Mouse (Mus musculus): ENCODE measurements around the gene Fsip1. TPM values are rescaled to one million over a fixed set of nuclear protein-coding genes. Genes with fewer than 3 reads are reported as not detected.

Fsip1 gene
- polyA plus RNA-seq, 1 experiment: 0.14 TPM

DNA sequence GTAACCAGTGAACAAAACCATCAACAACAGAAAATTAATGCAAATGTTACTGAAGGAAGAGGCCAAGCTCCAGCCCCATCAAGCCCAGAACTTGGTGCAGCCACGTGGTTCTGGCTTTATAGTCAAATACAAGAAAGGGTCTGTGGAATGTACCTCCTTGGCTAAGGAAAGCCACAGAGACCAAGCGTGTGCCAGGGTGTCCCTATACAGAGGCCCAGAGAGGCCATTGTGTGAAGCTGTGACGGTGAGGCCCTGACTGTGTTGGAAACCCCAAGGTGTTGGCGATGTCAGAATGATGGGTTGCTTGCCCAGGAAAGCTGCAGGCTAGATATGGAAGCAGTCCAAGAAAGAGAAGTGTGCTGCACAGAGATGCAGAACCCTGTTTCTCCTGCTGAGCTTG, 89.0 kb downstream of the Fsip1 start:
- Histone ChIP-seq H3K36me3 (ENCODE audit: control insufficient read depth, insufficient read depth) (no peaks in the 10 kb centered on the region), H3K27me3 (ENCODE audit: control insufficient read depth, insufficient read depth, insufficient read length) (no peaks in the 10 kb centered on the region), H3K4me2 (ENCODE audit: low read depth) (no peak overlapping the region), H3ac (ENCODE audit: control insufficient read depth, insufficient read length) (no peak overlapping the region), H3K4me3 (no peak overlapping the region), H3K79me2 (ENCODE audit: control insufficient read depth, insufficient read depth) (no peaks in the 10 kb centered on the region)
- TF ChIP-seq MYOD1 (IDR thresholded peaks at IDR 0.05; ENCODE audit: control insufficient read depth in 1 of 3, insufficient read length in 2 of 3, low read depth in 2 of 3) (no peak), TCF3 (IDR thresholded peaks at IDR 0.05; ENCODE audit: insufficient read length, low read depth) (no peak), CEBPB (IDR thresholded peaks at IDR 0.05; ENCODE audit: insufficient read depth, poor library complexity, severe bottlenecking) (no peak), USF1 (IDR thresholded peaks at IDR 0.05; ENCODE audit: low read depth) (no peak), POLR2A (IDR thresholded peaks at IDR 0.05; ENCODE audit: insufficient read length, low read depth) (no peak), E2F4 (IDR thresholded peaks at IDR 0.05; ENCODE audit: insufficient read depth) (no peak), MAX (IDR thresholded peaks at IDR 0.05; ENCODE audit: low read depth) (no peak), SRF (IDR thresholded peaks at IDR 0.05; ENCODE audit: control insufficient read depth, insufficient read length, low read depth) (no peak), TCF12 (IDR thresholded peaks at IDR 0.05; ENCODE audit: insufficient read depth, poor library complexity, severe bottlenecking) (no peak), MYOG (IDR thresholded peaks at IDR 0.05; ENCODE audit: control insufficient read depth in 1 of 3, insufficient read depth in 1 of 3, insufficient read length in 2 of 3, low read depth in 2 of 3) (no peak), POLR2AphosphoS2 (IDR thresholded peaks at IDR 0.05; ENCODE audit: insufficient read length, low read depth) (no peak), REST (IDR thresholded peaks at IDR 0.05; ENCODE audit: insufficient read depth, insufficient read length) (no peak)

DNA sequence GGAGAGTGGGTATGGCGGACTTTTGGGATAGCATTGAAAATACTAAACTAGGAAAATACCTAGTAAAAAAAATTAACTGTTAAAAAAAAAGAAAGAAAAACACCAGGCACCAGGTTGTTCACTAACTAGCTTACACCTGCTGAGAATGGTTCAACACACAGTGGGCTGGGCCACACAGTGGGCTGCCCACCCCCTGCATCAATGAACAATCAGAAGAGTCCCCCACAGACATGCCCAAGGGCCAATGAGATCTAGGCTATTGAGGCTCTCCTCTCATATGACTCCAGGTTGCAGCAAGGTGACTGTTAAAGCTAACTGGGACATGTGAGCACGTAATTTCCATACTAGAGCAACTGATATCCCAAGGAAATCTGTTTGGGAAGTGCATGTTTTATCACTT, 91.1 kb downstream of the Fsip1 start:
- Histone ChIP-seq H3K4me2 (ENCODE audit: low read depth) (no peak overlapping the region), H3K4me3 (no peak overlapping the region), H3K79me2 (ENCODE audit: control insufficient read depth, insufficient read depth) (no peaks in the 10 kb centered on the region), H3ac (ENCODE audit: control insufficient read depth, insufficient read length) (no peak overlapping the region), H3K27me3 (ENCODE audit: control insufficient read depth, insufficient read depth, insufficient read length) (no peaks in the 10 kb centered on the region), H3K36me3 (ENCODE audit: control insufficient read depth, insufficient read depth) (no peaks in the 10 kb centered on the region)
- TF ChIP-seq TCF12 (IDR thresholded peaks at IDR 0.05; ENCODE audit: insufficient read depth, poor library complexity, severe bottlenecking) (no peak), POLR2A (IDR thresholded peaks at IDR 0.05; ENCODE audit: insufficient read length, low read depth) (no peak), POLR2AphosphoS2 (IDR thresholded peaks at IDR 0.05; ENCODE audit: insufficient read length, low read depth) (no peak), CEBPB (IDR thresholded peaks at IDR 0.05; ENCODE audit: insufficient read depth, poor library complexity, severe bottlenecking) (no peak), MYOD1 (IDR thresholded peaks at IDR 0.05; ENCODE audit: control insufficient read depth in 1 of 3, insufficient read length in 2 of 3, low read depth in 2 of 3) (no peak), REST (IDR thresholded peaks at IDR 0.05; ENCODE audit: insufficient read depth, insufficient read length) (no peak), MYOG (IDR thresholded peaks at IDR 0.05; ENCODE audit: control insufficient read depth in 1 of 3, insufficient read depth in 1 of 3, insufficient read length in 2 of 3, low read depth in 2 of 3) (no peak), SRF (IDR thresholded peaks at IDR 0.05; ENCODE audit: control insufficient read depth, insufficient read length, low read depth) (no peak), E2F4 (IDR thresholded peaks at IDR 0.05; ENCODE audit: insufficient read depth) (no peak), TCF3 (IDR thresholded peaks at IDR 0.05; ENCODE audit: insufficient read length, low read depth) (no peak), MAX (IDR thresholded peaks at IDR 0.05; ENCODE audit: low read depth) (no peak), USF1 (IDR thresholded peaks at IDR 0.05; ENCODE audit: low read depth) (no peak)

DNA sequence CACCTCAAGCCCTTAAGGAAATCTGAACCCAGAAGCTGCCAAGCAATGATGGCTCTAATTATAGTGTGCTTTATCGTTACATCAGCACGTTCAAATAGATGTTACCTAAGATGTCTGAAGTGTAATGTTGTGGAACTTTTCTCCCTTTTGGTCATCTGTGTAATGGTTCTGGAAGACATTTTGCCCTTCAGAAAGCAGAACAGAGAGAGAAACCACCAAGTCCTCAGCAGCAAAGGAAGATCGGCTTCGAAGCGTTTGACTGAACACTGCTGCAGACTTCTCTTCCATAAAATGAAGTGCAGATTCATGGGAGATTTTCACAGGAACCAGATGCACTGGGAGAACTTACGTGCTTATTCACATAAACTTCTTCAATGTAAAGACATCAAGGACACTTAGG, 92.6 kb downstream of the Fsip1 start:
- no peak overlapping the region for H3K4me3 ChIP-seq
- H3K79me2 ChIP-seq (ENCODE audit: control insufficient read depth, insufficient read depth): no peaks in the 10 kb centered on the region
- no peaks in the 10 kb centered on the region for H3K36me3 ChIP-seq (ENCODE audit: control insufficient read depth, insufficient read depth)
- H3K4me2 ChIP-seq (ENCODE audit: low read depth): no peak overlapping the region
- H3K27me3 ChIP-seq (ENCODE audit: control insufficient read depth, insufficient read depth, insufficient read length): no peaks in the 10 kb centered on the region
- TF ChIP-seq TCF12 (IDR thresholded peaks at IDR 0.05; ENCODE audit: insufficient read depth, poor library complexity, severe bottlenecking): no peak
- TF ChIP-seq MAX (IDR thresholded peaks at IDR 0.05; ENCODE audit: low read depth): no peak
- no peak for TF ChIP-seq E2F4 (IDR thresholded peaks at IDR 0.05; ENCODE audit: insufficient read depth)
- TF ChIP-seq MYOD1 (IDR thresholded peaks at IDR 0.05; ENCODE audit: control insufficient read depth in 1 of 3, insufficient read length in 2 of 3, low read depth in 2 of 3): no peak
- TF ChIP-seq MYOG (IDR thresholded peaks at IDR 0.05; ENCODE audit: control insufficient read depth in 1 of 3, insufficient read depth in 1 of 3, insufficient read length in 2 of 3, low read depth in 2 of 3): no peak
- no peak for TF ChIP-seq POLR2A (IDR thresholded peaks at IDR 0.05; ENCODE audit: insufficient read length, low read depth)
- no peak for TF ChIP-seq TCF3 (IDR thresholded peaks at IDR 0.05; ENCODE audit: insufficient read length, low read depth)
- TF ChIP-seq REST (IDR thresholded peaks at IDR 0.05; ENCODE audit: insufficient read depth, insufficient read length): no peak
- no peak overlapping the region for H3ac ChIP-seq (ENCODE audit: control insufficient read depth, insufficient read length)

DNA sequence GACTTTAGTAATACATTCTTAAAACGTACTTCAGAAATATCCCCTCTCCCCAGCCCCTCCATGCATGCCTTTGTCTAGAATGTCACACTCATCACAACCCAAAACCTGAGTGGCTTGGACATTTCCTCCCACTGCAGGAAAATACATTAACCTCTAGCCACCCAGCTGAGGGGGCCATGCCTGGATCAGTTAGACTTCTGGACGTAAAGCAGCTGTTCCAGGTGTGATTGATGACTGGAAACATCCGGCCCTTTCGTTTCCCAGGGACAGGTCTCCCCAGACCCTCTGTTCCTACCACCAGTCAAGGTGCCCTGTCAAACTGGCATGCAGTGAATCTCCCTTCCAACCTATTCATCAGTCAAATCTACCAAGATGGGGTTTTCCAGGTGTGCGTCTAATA, 94.3 kb downstream of the Fsip1 start:
- no peaks in the 10 kb centered on the region for H3K27me3 ChIP-seq (ENCODE audit: control insufficient read depth, insufficient read depth, insufficient read length)
- no peak overlapping the region for H3ac ChIP-seq (ENCODE audit: control insufficient read depth, insufficient read length)
- no peak overlapping the region for H3K4me3 ChIP-seq
- TF ChIP-seq SRF (IDR thresholded peaks at IDR 0.05; ENCODE audit: control insufficient read depth, insufficient read length, low read depth): no peak
- no peak for TF ChIP-seq TCF12 (IDR thresholded peaks at IDR 0.05; ENCODE audit: insufficient read depth, poor library complexity, severe bottlenecking)
- H3K79me2 ChIP-seq (ENCODE audit: control insufficient read depth, insufficient read depth): no peaks in the 10 kb centered on the region
- H3K36me3 ChIP-seq (ENCODE audit: control insufficient read depth, insufficient read depth): no peaks in the 10 kb centered on the region
- H3K4me2 ChIP-seq (ENCODE audit: low read depth): no peak overlapping the region

DNA sequence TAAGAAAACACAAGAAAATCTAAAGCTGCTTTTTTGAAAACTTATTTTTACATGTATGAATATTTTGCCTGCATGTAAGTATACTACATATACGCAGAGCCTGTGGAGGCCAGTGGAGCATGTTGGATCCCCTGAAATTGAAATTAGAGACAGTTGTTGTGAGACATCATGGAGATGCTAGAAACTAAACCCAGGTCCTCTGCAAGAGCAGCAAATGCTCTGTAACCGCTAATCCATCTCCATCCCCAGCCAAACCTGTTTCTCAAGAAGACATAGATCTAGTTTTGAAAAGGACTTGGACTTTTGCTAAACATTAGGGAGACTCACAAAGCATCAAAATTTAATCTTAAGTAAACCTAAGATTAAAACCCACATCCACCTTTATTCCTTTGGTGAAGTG, 95.8 kb downstream of the Fsip1 start:
- Histone ChIP-seq H3K4me2 (ENCODE audit: low read depth) (no peak overlapping the region), H3ac (ENCODE audit: control insufficient read depth, insufficient read length) (no peak overlapping the region), H3K36me3 (ENCODE audit: control insufficient read depth, insufficient read depth) (no peaks in the 10 kb centered on the region), H3K79me2 (ENCODE audit: control insufficient read depth, insufficient read depth) (no peaks in the 10 kb centered on the region), H3K4me3 (no peak overlapping the region), H3K27me3 (ENCODE audit: control insufficient read depth, insufficient read depth, insufficient read length) (no peaks in the 10 kb centered on the region)
- no peak for TF ChIP-seq TCF3 (IDR thresholded peaks at IDR 0.05; ENCODE audit: insufficient read length, low read depth)
- no peak for TF ChIP-seq POLR2AphosphoS2 (IDR thresholded peaks at IDR 0.05; ENCODE audit: insufficient read length, low read depth)
- TF ChIP-seq SRF (IDR thresholded peaks at IDR 0.05; ENCODE audit: control insufficient read depth, insufficient read length, low read depth): no peak
- no peak for TF ChIP-seq TCF12 (IDR thresholded peaks at IDR 0.05; ENCODE audit: insufficient read depth, poor library complexity, severe bottlenecking)
- no peak for TF ChIP-seq E2F4 (IDR thresholded peaks at IDR 0.05; ENCODE audit: insufficient read depth)
- TF ChIP-seq REST (IDR thresholded peaks at IDR 0.05; ENCODE audit: insufficient read depth, insufficient read length): no peak
- no peak for TF ChIP-seq CEBPB (IDR thresholded peaks at IDR 0.05; ENCODE audit: insufficient read depth, poor library complexity, severe bottlenecking)
- TF ChIP-seq MAX (IDR thresholded peaks at IDR 0.05; ENCODE audit: low read depth): no peak
- no peak for TF ChIP-seq MYOD1 (IDR thresholded peaks at IDR 0.05; ENCODE audit: control insufficient read depth in 1 of 3, insufficient read length in 2 of 3, low read depth in 2 of 3)
- no peak for TF ChIP-seq POLR2A (IDR thresholded peaks at IDR 0.05; ENCODE audit: insufficient read length, low read depth)
- TF ChIP-seq MYOG (IDR thresholded peaks at IDR 0.05; ENCODE audit: control insufficient read depth in 1 of 3, insufficient read depth in 1 of 3, insufficient read length in 2 of 3, low read depth in 2 of 3): no peak
- TF ChIP-seq USF1 (IDR thresholded peaks at IDR 0.05; ENCODE audit: low read depth): no peak
